Mouse (Mus musculus): Measurements from ENCODE around the gene 2310061N02Rik. TPM values are rescaled to one million over a fixed set of nuclear protein-coding genes. Genes with fewer than 3 reads are reported as not detected.
"Not testable (repeated sequence)": the region's sequence is repeated elsewhere in the genome, so short reads cannot be mapped to it uniquely, and the experiment has no call there.

The 2310061N02Rik gene
- not detected in 2 replicates for polyA plus RNA-seq (2015; fragmentation: Nextera tagmentation; extraction: Ambion mirVana)

- WGBS = 96% methylated on average over 10 of the region's 10 CpGs
- Histone ChIP-seq H3K4me1 (no peaks in the 10 kb centered on the region), H3K4me2 (no peak within 1 kb of the TSS), H3K27me3 (no peaks in the 10 kb centered on the region), H3K9me3 (replicated peaks) (no peaks in the 10 kb centered on the region), H3K36me3 (ENCODE audit: poor library complexity, severe bottlenecking) (no peaks in the 10 kb centered on the region), H3K4me3 (no peak within 1 kb of the TSS), H3K27ac (no peak within 1 kb of the TSS), H3K9ac (no peak within 1 kb of the TSS)
- no peak for ATAC-seq
These were observed at the start of gene 2310061N02Rik for GRCm38 (mm10) chr16:88707496-88708012. Gene 2310061N02Rik (minus strand): TSS chr16:88707962.

GRCm38 (mm10) chr16:88751535-88751934, 43.8 kb upstream of the 2310061N02Rik start, which contains the start of gene Krtap13:
Gene Krtap13 (minus strand): TSS chr16:88751635.
- not testable (repeated sequence) for H3K27me3 ChIP-seq; ATAC-seq; H3K27ac ChIP-seq; H3K36me3 ChIP-seq (ENCODE audit: poor library complexity, severe bottlenecking); H3K4me3 ChIP-seq; H3K4me2 ChIP-seq; H3K9me3 ChIP-seq (replicated peaks); H3K4me1 ChIP-seq; H3K9ac ChIP-seq
- 93% methylated on average over 3 of the region's 3 CpGs for WGBS

GRCm38 (mm10) chr16:88747943-88748342, 40.2 kb upstream of the 2310061N02Rik start:
- Histone ChIP-seq H3K36me3 (ENCODE audit: poor library complexity, severe bottlenecking) (no peaks in the 10 kb centered on the region), H3K9me3 (replicated peaks) (no peaks in the 10 kb centered on the region), H3K4me2 (no peak overlapping the region), H3K27me3 (no peaks in the 10 kb centered on the region), H3K4me3 (no peak overlapping the region), H3K4me1 (no peaks in the 10 kb centered on the region), H3K27ac (no peak overlapping the region), H3K9ac (no peak overlapping the region)
- WGBS = 69% methylated on average over 4 of the region's 4 CpGs
- peak; percentile 33; the same call in 1 of the 2 replicates for ATAC-seq

GRCm38 (mm10) chr16:88744750-88745340, 37.1 kb upstream of the 2310061N02Rik start:
- WGBS = 79% methylated on average over 4 of the region's 4 CpGs
- no peak overlapping the region for H3K27ac ChIP-seq

GRCm38 (mm10) chr16:88735391-88735790, 27.6 kb upstream of the 2310061N02Rik start:
- no peaks in the 10 kb centered on the region for H3K4me1 ChIP-seq
- H3K4me3 ChIP-seq = no peak overlapping the region
- H3K27ac ChIP-seq = no peak overlapping the region
- no peak overlapping the region for H3K9ac ChIP-seq
- H3K27me3 ChIP-seq = no peaks in the 10 kb centered on the region
- no peaks in the 10 kb centered on the region for H3K9me3 ChIP-seq (replicated peaks)
- no peak overlapping the region for H3K4me2 ChIP-seq
- WGBS = 64% methylated on average over 2 of the region's 2 CpGs
- no peak for ATAC-seq
- H3K36me3 ChIP-seq (ENCODE audit: poor library complexity, severe bottlenecking) = no peaks in the 10 kb centered on the region

More at GRCm38 (mm10) chr16:88744750-88745340, 37.1 kb upstream of the 2310061N02Rik start:
- no peak for ATAC-seq
- H3K9ac ChIP-seq = no peak overlapping the region
- no peaks in the 10 kb centered on the region for H3K4me1 ChIP-seq
- H3K4me3 ChIP-seq = no peak overlapping the region
- no peaks in the 10 kb centered on the region for H3K9me3 ChIP-seq (replicated peaks)
- no peaks in the 10 kb centered on the region for H3K27me3 ChIP-seq
- H3K4me2 ChIP-seq = no peak overlapping the region
- H3K36me3 ChIP-seq (ENCODE audit: poor library complexity, severe bottlenecking) = no peaks in the 10 kb centered on the region

GRCm38 (mm10) chr16:88728812-88729275, 21.1 kb upstream of the 2310061N02Rik start, which contains the start of gene Krtap13-1:
Gene Krtap13-1 (plus strand): TSS chr16:88728862.
- no peak within 1 kb of the TSS for H3K4me3 ChIP-seq
- no peaks in the 10 kb centered on the region for H3K36me3 ChIP-seq (ENCODE audit: poor library complexity, severe bottlenecking)
- no peak within 1 kb of the TSS for H3K4me2 ChIP-seq
- H3K27ac ChIP-seq = no peak within 1 kb of the TSS
- 82% methylated on average over 4 of the region's 4 CpGs for WGBS
- no peaks in the 10 kb centered on the region for H3K4me1 ChIP-seq
- H3K9ac ChIP-seq = no peak within 1 kb of the TSS
- no peaks in the 10 kb centered on the region for H3K9me3 ChIP-seq (replicated peaks)
- ATAC-seq = peak; percentile 45; the same call in 1 of the 2 replicates
- H3K27me3 ChIP-seq = no peaks in the 10 kb centered on the region

- H3K9ac ChIP-seq = no peak overlapping the region
- H3K9me3 ChIP-seq (replicated peaks) = no peaks in the 10 kb centered on the region; the same call in 1 of the 2 replicates
- no peaks in the 10 kb centered on the region for H3K27me3 ChIP-seq
- 17% methylated on average over 1 of the region's 1 CpGs for WGBS
- no peak overlapping the region for H3K4me2 ChIP-seq
- ATAC-seq = no peak
- H3K4me1 ChIP-seq = no peaks in the 10 kb centered on the region
- no peak overlapping the region for H3K4me3 ChIP-seq
- no peaks in the 10 kb centered on the region for H3K36me3 ChIP-seq (ENCODE audit: poor library complexity, severe bottlenecking)
- H3K27ac ChIP-seq = no peak overlapping the region
These were observed 12.3 kb upstream of the 2310061N02Rik start for GRCm38 (mm10) chr16:88720031-88720430.

GRCm38 (mm10) chr16:88716549-88716948, 8.8 kb upstream of the 2310061N02Rik start:
- Histone ChIP-seq H3K36me3 (ENCODE audit: poor library complexity, severe bottlenecking) (no peaks in the 10 kb centered on the region), H3K27ac (no peak overlapping the region), H3K4me3 (no peak overlapping the region), H3K9me3 (replicated peaks) (no peaks in the 10 kb centered on the region; the same call in 1 of the 2 replicates), H3K9ac (no peak overlapping the region), H3K4me2 (no peak overlapping the region), H3K4me1 (no peaks in the 10 kb centered on the region), H3K27me3 (no peaks in the 10 kb centered on the region)
- ATAC-seq = no peak

GRCm38 (mm10) chr16:88711245-88711644, 3.5 kb upstream of the 2310061N02Rik start:
- H3K4me2 ChIP-seq = no peak overlapping the region
- no peak for ATAC-seq
- 80% methylated on average over 6 of the region's 6 CpGs for WGBS

GRCm38 (mm10) chr16:88710757-88711156, 3.0 kb upstream of the 2310061N02Rik start:
- Histone ChIP-seq H3K9ac (no peak overlapping the region), H3K27me3 (no peaks in the 10 kb centered on the region), H3K27ac (no peak overlapping the region), H3K4me1 (no peaks in the 10 kb centered on the region), H3K4me3 (no peak overlapping the region), H3K4me2 (no peak overlapping the region), H3K9me3 (replicated peaks) (no peaks in the 10 kb centered on the region), H3K36me3 (ENCODE audit: poor library complexity, severe bottlenecking) (no peaks in the 10 kb centered on the region)
- WGBS = 84% methylated on average over 4 of the region's 4 CpGs
- no peak for ATAC-seq

More at GRCm38 (mm10) chr16:88711245-88711644, 3.5 kb upstream of the 2310061N02Rik start:
- no peaks in the 10 kb centered on the region for H3K36me3 ChIP-seq (ENCODE audit: poor library complexity, severe bottlenecking)
- no peak overlapping the region for H3K27ac ChIP-seq
- H3K9me3 ChIP-seq (replicated peaks) = no peaks in the 10 kb centered on the region
- no peak overlapping the region for H3K4me3 ChIP-seq
- H3K9ac ChIP-seq = no peak overlapping the region
- no peaks in the 10 kb centered on the region for H3K27me3 ChIP-seq
- no peaks in the 10 kb centered on the region for H3K4me1 ChIP-seq

GRCm38 (mm10) chr16:88701072-88701864, 6.5 kb downstream of the 2310061N02Rik start:
- Histone ChIP-seq H3K4me1 (peaks cover 5% of the 10 kb centered on the region; the same call in 1 of the 2 replicates), H3K36me3 (ENCODE audit: poor library complexity, severe bottlenecking) (no peaks in the 10 kb centered on the region), H3K9ac (no peak overlapping the region), H3K27me3 (no peaks in the 10 kb centered on the region), H3K4me2 (no peak overlapping the region), H3K9me3 (replicated peaks) (no peaks in the 10 kb centered on the region), H3K4me3 (no peak overlapping the region), H3K27ac (no peak overlapping the region)
- peak; percentile 33 for ATAC-seq
- 61% methylated on average over 4 of the region's 4 CpGs for WGBS

- no peak for ATAC-seq
- no peak overlapping the region for H3K4me2 ChIP-seq
- no peak overlapping the region for H3K9ac ChIP-seq
- H3K4me3 ChIP-seq = no peak overlapping the region
- H3K36me3 ChIP-seq (ENCODE audit: poor library complexity, severe bottlenecking) = no peaks in the 10 kb centered on the region
- H3K27ac ChIP-seq = no peak overlapping the region
- H3K4me1 ChIP-seq = peaks cover 4% of the 10 kb centered on the region; the same call in 1 of the 2 replicates
- no peaks in the 10 kb centered on the region for H3K9me3 ChIP-seq (replicated peaks)
- no peaks in the 10 kb centered on the region for H3K27me3 ChIP-seq
- 89% methylated on average over 4 of the region's 4 CpGs for WGBS
These were observed 11.5 kb downstream of the 2310061N02Rik start for GRCm38 (mm10) chr16:88696256-88696655.

All from forebrain, embryonic 13.5 days (tissue).